Mouse (Mus musculus): ENCODE results near the gene Ctnnal1. TPM values are rescaled to one million over a fixed set of nuclear protein-coding genes. Genes with fewer than 3 reads are reported as not detected.

Gene Ctnnal1
- polyA plus RNA-seq, 1 experiment from 2014 or later = 19.3 TPM

DNA sequence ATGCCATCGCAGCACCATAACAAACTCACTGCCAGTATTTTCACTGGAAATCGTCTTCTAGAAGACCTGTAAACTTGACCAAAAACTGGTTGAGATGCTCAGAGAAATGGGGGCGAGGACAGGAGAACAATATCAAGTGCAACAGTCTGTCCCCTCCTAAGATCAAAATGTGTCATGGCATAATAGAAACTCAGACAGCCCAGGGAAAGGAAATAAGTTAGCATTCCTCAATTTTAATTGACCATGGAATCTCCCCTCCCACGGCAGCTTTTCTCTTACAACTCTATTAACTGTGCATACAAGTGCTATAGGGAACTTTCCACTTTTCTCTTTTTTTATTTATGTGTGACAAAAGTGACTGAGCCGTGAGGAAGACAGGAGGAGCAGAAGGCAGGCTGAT is 2.8 kb upstream of the Ctnnal1 start:
- Histone ChIP-seq H3K27ac (ENCODE audit: low read length) (no peak overlapping the region), H3K9ac (ENCODE audit: low read depth, low read length) (no peak overlapping the region), H3K4me3 (ENCODE audit: low read length) (no peak overlapping the region), H3K4me2 (ENCODE audit: low read depth, low read length) (no peak overlapping the region), H3K27me3 (replicated peaks; ENCODE audit: control insufficient read depth, insufficient read depth, low read length) (no peaks in the 10 kb centered on the region), H3K4me1 (ENCODE audit: control insufficient read depth, insufficient read depth, low read length) (peaks cover 6% of the 10 kb centered on the region), H3K9me3 (ENCODE audit: control insufficient read depth, low read length) (no peaks in the 10 kb centered on the region), H3K36me3 (ENCODE audit: control insufficient read depth, insufficient read depth, low read length) (peaks cover 6% of the 10 kb centered on the region)
- no peak for ATAC-seq
- 85% methylated on average over 5 of the region's 5 CpGs for WGBS

DNA sequence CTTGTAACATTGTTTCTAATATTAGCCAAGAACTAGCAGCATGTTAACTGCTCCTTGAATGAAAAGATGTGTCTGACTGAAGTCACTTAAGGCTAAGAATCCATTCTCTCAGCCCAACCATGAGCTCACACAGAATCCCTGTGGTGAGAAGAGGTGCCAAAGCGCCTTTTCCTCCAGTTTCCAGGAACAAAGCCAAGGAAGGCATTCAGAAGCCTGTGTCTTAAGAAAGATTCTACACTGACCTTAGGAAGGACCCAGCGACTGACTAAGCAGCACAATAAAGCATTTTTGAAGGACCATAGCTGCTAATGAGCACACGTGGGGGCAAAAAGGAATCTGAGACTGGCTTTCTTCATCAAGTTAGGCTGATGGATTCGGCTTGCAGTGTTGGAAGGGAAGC is 983 bp upstream of the Ctnnal1 start:
- ATAC-seq = no peak

DNA sequence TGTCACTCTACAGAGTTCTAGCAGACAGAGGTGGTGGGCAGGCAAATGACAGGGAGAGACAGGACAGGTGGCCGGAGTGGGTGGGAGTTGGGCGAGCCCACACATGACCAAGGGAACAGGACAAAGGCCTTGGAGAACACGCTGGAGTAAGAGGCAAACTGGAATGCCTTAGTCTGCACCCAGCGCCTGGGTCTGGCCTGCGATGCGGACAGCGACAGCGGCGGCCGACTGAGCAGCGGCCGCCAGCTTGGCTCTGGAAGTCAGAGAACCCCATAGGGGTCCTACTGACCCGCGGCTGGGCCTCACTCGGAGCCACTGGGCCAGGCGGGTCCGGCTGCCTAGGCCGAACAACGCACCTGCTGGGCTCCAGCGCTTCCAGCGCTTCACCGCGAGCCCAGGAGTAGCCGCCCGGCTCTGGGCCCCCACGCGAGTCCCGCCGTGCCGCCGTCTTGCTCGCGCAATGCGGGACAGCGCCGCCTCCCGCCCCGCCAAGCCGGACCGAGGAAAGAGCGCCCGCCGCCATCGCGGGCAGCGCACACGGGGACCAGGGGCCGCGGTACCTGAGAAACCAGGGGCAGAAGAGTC is 479 bp downstream of the Ctnnal1 start:
- H3K27ac ChIP-seq (ENCODE audit: low read length) = peak overlapping the region; percentile 79
- no peaks in the 10 kb centered on the region for H3K9me3 ChIP-seq (ENCODE audit: control insufficient read depth, low read length)
- peak overlapping the region; percentile 83 for H3K9ac ChIP-seq (ENCODE audit: low read depth, low read length)
- peak overlapping the region; percentile 86 for H3K4me2 ChIP-seq (ENCODE audit: low read depth, low read length)
- H3K4me1 ChIP-seq (ENCODE audit: control insufficient read depth, insufficient read depth, low read length) = peaks cover 6% of the 10 kb centered on the region
- H3K4me3 ChIP-seq (ENCODE audit: low read length) = peak overlapping the region; percentile 85
- peak; percentile 62; the same call in 1 of the 2 replicates for ATAC-seq
- no peaks in the 10 kb centered on the region for H3K36me3 ChIP-seq (ENCODE audit: control insufficient read depth, insufficient read depth, low read length)
- WGBS = under 1% methylated on average over 48 of the region's 49 CpGs
- no peaks in the 10 kb centered on the region for H3K27me3 ChIP-seq (replicated peaks; ENCODE audit: control insufficient read depth, insufficient read depth, low read length)

More for the DNA sequence above, 983 bp upstream of the Ctnnal1 start:
- Histone ChIP-seq H3K36me3 (ENCODE audit: control insufficient read depth, insufficient read depth, low read length) (0 out of 2 replicates have a peak, but pooled peaks cover under 1% of the 10 kb centered on the region), H3K4me1 (ENCODE audit: control insufficient read depth, insufficient read depth, low read length) (peaks cover 6% of the 10 kb centered on the region), H3K4me2 (ENCODE audit: low read depth, low read length) (no peak overlapping the region), H3K9me3 (ENCODE audit: control insufficient read depth, low read length) (no peaks in the 10 kb centered on the region), H3K4me3 (ENCODE audit: low read length) (no peak overlapping the region), H3K27me3 (replicated peaks; ENCODE audit: control insufficient read depth, insufficient read depth, low read length) (no peaks in the 10 kb centered on the region), H3K27ac (ENCODE audit: low read length) (no peak overlapping the region; the same call in 1 of the 2 replicates), H3K9ac (ENCODE audit: low read depth, low read length) (no peak overlapping the region)
- WGBS = 57% methylated on average over 4 of the region's 4 CpGs

DNA sequence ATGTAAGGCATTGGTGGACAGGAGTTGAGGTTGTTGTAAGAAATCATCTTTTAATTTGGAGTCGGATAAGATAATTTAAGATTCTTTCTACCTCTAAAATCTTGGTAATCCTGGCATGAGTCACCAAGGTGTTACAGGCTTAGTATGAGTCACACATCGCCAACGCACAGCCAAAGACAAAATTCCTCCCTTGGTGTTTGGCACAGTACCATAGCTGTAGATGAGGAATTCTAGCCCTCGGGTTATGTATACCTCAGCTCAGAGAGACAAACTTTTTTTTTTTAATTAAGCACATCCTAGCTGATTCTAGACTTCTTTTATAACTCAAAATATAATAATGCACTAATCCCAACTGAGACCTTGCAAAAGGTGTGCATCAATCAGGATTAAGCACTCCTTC is 972 bp downstream of the Ctnnal1 start:
- 36% methylated on average over 4 of the region's 4 CpGs for WGBS
- H3K4me2 ChIP-seq (ENCODE audit: low read depth, low read length) = peak overlapping the region; percentile 86
- H3K9ac ChIP-seq (ENCODE audit: low read depth, low read length) = peak overlapping the region; percentile 83
- peaks cover 6% of the 10 kb centered on the region for H3K4me1 ChIP-seq (ENCODE audit: control insufficient read depth, insufficient read depth, low read length)
- H3K27me3 ChIP-seq (replicated peaks; ENCODE audit: control insufficient read depth, insufficient read depth, low read length) = no peaks in the 10 kb centered on the region
- H3K36me3 ChIP-seq (ENCODE audit: control insufficient read depth, insufficient read depth, low read length) = no peaks in the 10 kb centered on the region
- no peaks in the 10 kb centered on the region for H3K9me3 ChIP-seq (ENCODE audit: control insufficient read depth, low read length)
- ATAC-seq = no peak
- peak overlapping the region; percentile 85 for H3K4me3 ChIP-seq (ENCODE audit: low read length)
- peak overlapping the region; percentile 79; the same call in 1 of the 2 replicates for H3K27ac ChIP-seq (ENCODE audit: low read length)

DNA sequence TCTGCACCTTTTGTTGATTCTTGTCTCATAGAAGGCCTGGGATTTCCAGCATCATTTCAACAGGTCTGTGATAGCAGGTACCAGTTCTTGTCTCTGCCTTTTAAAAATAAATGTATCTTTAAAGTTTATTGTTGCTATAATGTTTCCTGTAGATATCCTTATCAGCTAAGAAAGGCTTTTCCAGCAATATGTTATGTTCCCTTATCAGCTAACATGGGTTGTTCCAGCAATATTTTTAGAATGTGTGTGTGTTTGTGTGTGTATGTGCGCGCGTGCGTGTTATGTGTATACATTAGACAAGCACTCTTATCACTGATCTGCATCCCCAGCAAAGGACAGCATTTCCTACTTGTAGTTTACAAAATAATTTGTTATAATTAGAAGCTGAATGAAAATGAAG is 3.4 kb downstream of the Ctnnal1 start:
- H3K27me3 ChIP-seq (replicated peaks; ENCODE audit: control insufficient read depth, insufficient read depth, low read length) = no peaks in the 10 kb centered on the region
- H3K27ac ChIP-seq (ENCODE audit: low read length) = no peak overlapping the region
- no peak for ATAC-seq
- H3K4me1 ChIP-seq (ENCODE audit: control insufficient read depth, insufficient read depth, low read length) = peaks cover 4% of the 10 kb centered on the region
- no peaks in the 10 kb centered on the region for H3K36me3 ChIP-seq (ENCODE audit: control insufficient read depth, insufficient read depth, low read length)
- no peak overlapping the region for H3K4me2 ChIP-seq (ENCODE audit: low read depth, low read length)
- H3K9ac ChIP-seq (ENCODE audit: low read depth, low read length) = no peak overlapping the region
- H3K4me3 ChIP-seq (ENCODE audit: low read length) = no peak overlapping the region
- 84% methylated on average over 4 of the region's 4 CpGs for WGBS
- no peaks in the 10 kb centered on the region for H3K9me3 ChIP-seq (ENCODE audit: control insufficient read depth, low read length)

DNA sequence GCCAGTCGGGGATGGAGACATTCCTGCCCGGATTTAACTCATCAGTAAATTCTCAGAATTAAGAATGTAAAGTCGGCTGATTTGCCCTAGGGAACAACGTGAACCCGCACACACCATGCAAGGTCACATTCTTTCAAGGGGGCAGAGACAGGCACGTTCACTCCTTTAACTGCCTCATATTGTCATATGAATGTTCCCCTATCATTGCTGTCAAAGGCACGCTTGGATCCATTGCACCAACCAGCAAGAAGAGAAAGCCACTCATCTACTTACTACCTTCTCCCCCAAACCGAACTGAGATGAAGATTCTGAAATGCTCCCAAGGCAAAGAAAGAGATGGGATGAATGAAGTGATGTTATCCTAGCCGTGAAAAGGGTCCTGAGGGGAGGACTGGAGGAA is 6.3 kb downstream of the Ctnnal1 start:
- no peak for ATAC-seq
- no peak overlapping the region for H3K9ac ChIP-seq (ENCODE audit: low read depth, low read length)

DNA sequence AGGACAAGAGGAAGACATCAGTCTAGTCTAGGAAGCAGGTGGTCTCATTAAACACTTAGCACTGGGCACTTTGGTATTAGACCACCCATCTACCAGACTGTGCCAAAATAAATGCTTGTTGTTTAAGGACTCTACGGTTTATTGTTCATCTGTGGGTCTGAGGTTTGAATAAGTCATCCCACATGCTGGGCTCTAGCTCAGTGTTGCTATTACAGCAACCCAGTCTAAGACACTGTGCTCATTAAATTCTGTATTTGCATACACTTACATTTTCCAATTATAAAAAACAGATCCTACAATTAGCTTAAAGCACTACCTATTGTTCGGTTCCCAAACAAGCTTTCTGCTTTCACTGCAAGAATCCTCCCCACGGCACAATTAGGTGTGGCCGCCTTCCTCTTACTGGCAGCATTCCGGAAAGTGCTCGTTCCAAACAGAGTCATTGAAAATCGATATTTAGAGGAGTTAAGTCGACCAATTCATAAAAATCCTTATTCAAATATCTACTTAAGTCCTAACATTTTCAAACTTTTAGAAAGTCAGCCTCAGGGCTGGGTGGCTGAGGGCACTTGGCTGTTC is 8.5 kb downstream of the Ctnnal1 start:
- H3K9ac ChIP-seq (ENCODE audit: low read depth, low read length) = no peak overlapping the region
- no peak overlapping the region for H3K4me3 ChIP-seq (ENCODE audit: low read length)
- no peak for ATAC-seq
- no peaks in the 10 kb centered on the region for H3K4me1 ChIP-seq (ENCODE audit: control insufficient read depth, insufficient read depth, low read length)
- no peak overlapping the region for H3K27ac ChIP-seq (ENCODE audit: low read length)
- no peaks in the 10 kb centered on the region for H3K36me3 ChIP-seq (ENCODE audit: control insufficient read depth, insufficient read depth, low read length)
- no peaks in the 10 kb centered on the region for H3K27me3 ChIP-seq (replicated peaks; ENCODE audit: control insufficient read depth, insufficient read depth, low read length)
- 79% methylated on average over 8 of the region's 8 CpGs for WGBS
- no peak overlapping the region for H3K4me2 ChIP-seq (ENCODE audit: low read depth, low read length)
- H3K9me3 ChIP-seq (ENCODE audit: control insufficient read depth, low read length) = no peaks in the 10 kb centered on the region

More for the DNA sequence above, 6.3 kb downstream of the Ctnnal1 start:
- H3K27ac ChIP-seq (ENCODE audit: low read length) = no peak overlapping the region
- peaks cover 4% of the 10 kb centered on the region for H3K4me1 ChIP-seq (ENCODE audit: control insufficient read depth, insufficient read depth, low read length)
- no peaks in the 10 kb centered on the region for H3K36me3 ChIP-seq (ENCODE audit: control insufficient read depth, insufficient read depth, low read length)
- no peaks in the 10 kb centered on the region for H3K27me3 ChIP-seq (replicated peaks; ENCODE audit: control insufficient read depth, insufficient read depth, low read length)
- 74% methylated on average over 9 of the region's 9 CpGs for WGBS
- H3K4me2 ChIP-seq (ENCODE audit: low read depth, low read length) = no peak overlapping the region
- H3K9me3 ChIP-seq (ENCODE audit: control insufficient read depth, low read length) = no peaks in the 10 kb centered on the region
- no peak overlapping the region for H3K4me3 ChIP-seq (ENCODE audit: low read length)

DNA sequence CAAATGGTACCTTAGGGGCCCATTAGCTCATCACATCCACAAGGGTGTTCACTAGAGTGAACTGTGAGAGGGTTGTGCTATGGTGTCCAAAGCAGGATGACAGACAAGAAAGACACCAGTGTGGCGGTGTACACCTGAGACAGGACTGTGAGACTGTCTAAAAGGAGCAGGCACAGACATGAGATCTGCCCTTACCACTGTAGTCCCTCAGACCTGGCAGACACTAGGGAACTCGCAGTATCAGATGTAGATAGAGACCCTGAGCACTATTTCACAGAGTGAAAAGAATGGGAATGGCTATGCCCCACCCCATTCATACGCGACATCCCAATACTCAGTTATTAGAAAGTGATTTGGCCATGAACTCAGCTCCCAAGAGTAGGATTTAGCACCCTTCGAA is 9.1 kb downstream of the Ctnnal1 start:
- Histone ChIP-seq H3K9ac (ENCODE audit: low read depth, low read length) (no peak overlapping the region), H3K27me3 (replicated peaks; ENCODE audit: control insufficient read depth, insufficient read depth, low read length) (no peaks in the 10 kb centered on the region), H3K36me3 (ENCODE audit: control insufficient read depth, insufficient read depth, low read length) (no peaks in the 10 kb centered on the region), H3K4me2 (ENCODE audit: low read depth, low read length) (no peak overlapping the region), H3K4me1 (ENCODE audit: control insufficient read depth, insufficient read depth, low read length) (no peaks in the 10 kb centered on the region), H3K4me3 (ENCODE audit: low read length) (no peak overlapping the region), H3K27ac (ENCODE audit: low read length) (no peak overlapping the region), H3K9me3 (ENCODE audit: control insufficient read depth, low read length) (no peaks in the 10 kb centered on the region)
- WGBS = 90% methylated on average over 5 of the region's 5 CpGs
- ATAC-seq = no peak

DNA sequence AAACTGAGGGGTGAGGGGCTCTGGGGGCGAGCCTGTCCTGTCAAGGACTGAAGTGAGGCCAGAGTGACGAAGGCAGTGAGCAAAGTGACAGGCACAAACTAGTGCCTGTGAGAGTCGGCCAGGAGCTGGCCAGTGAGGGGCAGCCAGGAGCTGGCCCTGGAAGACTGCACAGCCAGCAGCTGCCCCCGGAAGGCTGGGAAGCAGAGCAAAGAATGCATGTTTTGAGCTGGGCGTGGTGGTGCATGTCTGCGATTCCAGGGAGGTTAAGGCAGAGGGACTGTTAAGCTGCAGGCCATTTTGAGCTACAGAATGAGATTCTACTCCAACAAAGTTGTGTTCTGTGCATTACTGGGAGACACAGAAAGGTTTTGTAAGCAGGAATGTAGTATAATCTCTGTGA is 14.3 kb downstream of the Ctnnal1 start:
- 24% methylated on average over 6 of the region's 6 CpGs for WGBS
- ATAC-seq = 0 out of 2 replicates have a peak, but pooled peaks have one; percentile 19
- peaks cover 8% of the 10 kb centered on the region; the same call in 1 of the 2 replicates for H3K4me1 ChIP-seq (ENCODE audit: control insufficient read depth, insufficient read depth, low read length)
- H3K9ac ChIP-seq (ENCODE audit: low read depth, low read length) = no peak overlapping the region
- H3K36me3 ChIP-seq (ENCODE audit: control insufficient read depth, insufficient read depth, low read length) = no peaks in the 10 kb centered on the region
- H3K4me2 ChIP-seq (ENCODE audit: low read depth, low read length) = no peak overlapping the region
- H3K27me3 ChIP-seq (replicated peaks; ENCODE audit: control insufficient read depth, insufficient read depth, low read length) = no peaks in the 10 kb centered on the region
- H3K4me3 ChIP-seq (ENCODE audit: low read length) = no peak overlapping the region
- H3K9me3 ChIP-seq (ENCODE audit: control insufficient read depth, low read length) = no peaks in the 10 kb centered on the region
- 0 out of 2 replicates have a peak overlapping the region, but pooled peaks have one; percentile 18 for H3K27ac ChIP-seq (ENCODE audit: low read length)

Data from intestine, embryonic 16.5 days (tissue).